Mouse (Mus musculus) effector memory CD4-positive, alpha-beta T cell, adult 5 months (primary cell): ENCODE data around the gene Hat1. TPM values are rescaled to one million over a fixed set of nuclear protein-coding genes. Genes with fewer than 3 reads are reported as not detected.

Source experiments
- polyA plus RNA-seq: library from polyadenylated mRNA; unstranded; fragments of 100-300 nt; shearing (Covaris generic); gene quantifications from one replicate; pipeline ENCODE4 v1.2.1, GENCODE M21; 2017

The Hat1 gene
- polyA plus RNA-seq = 57.0 TPM

DNA sequence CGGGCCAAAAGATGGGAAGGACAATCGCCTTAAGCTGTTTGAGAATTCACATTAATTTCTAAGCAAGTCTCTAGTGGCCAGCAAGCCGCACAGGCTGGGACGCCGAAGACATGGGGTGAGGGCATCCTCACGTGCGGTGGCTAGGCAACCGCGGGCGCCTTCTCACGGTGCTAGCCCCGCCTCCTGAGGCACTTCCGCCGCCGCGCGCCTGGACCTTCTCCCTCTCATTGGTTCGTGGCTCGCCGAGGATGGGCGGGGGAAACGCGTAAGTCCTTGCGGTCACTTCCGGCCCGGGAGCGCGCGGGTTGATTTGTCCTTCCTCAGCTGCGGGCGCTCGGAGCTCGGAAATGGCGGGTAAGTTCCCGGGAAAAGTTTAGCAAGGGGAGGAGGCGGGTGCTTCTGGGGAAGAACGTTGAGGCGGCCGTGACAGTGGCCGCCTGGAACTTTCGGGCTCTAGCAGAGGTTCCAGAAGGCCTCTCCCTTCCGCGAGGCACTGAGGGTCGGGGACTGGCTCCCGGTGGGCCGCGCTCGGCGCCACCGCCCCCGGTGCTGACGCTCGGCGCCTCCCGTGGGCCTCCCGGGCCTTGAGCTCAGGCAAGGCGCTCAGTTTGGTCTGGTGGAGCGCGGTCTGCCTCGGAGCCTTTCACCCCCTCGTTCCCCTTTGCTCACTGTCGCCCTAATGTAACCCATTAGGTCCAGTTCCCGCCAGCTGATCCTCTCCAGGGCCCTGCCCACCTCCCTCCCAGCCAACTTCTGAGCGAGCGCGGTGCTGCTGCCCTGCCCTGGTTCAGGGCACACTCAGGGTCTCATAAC, at the start of gene Hat1:
Gene Hat1, plus strand, starts transcription at position 8 of the 813 bp plus-strand sequence.

DNA sequence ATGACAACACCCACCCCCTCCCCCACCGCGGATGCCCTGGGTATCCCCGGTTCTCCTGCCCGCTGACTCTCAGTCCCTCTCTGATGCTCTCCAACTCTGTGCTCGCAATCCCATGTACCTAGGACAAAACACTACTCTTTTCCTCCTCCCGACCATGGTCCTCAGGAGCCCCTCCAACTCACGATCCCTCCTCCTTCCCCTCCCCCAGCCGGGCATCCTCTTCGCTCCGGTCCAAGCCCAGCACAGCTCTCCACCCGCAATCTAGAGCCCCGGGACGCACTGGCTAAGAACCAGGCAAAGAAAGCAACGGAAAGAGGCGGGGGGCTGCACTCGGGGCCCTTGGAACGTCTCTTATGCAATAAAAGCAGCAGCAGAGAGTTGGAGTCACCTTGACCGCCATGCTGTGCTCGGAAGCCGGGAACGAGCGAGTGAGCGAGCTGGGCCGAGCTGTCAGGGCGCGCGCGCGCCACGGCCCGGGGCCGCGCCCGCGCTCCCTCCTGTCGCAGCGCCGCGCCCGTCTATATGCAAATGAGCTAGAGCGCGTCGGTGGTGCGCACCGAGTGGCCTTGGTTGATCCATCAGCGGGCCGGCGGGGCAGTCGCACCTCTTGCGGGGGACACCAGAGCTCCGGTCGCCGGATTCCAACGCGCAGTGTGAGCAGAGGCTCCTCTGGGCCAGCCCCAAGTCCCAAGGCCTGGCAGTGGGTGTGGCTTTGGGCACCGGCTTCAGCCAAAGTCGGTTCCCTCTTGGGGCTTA, 21.5 kb upstream of the Hat1 start, which contains the start of gene Slc25a12:
Gene Slc25a12, minus strand, starts transcription at position 625 of the 756 bp plus-strand sequence.

GRCm38 (mm10) chr2:71453161-71453916, 64.6 kb downstream of the Hat1 start, which contains the start of gene Metap1d:
Metap1d (plus strand) TSS chr2:71453276.

Other genes starting within 250 kb of the Hat1 start
- 32.8 TPM for gene Dync1i2, start 177.3 kb upstream of the Hat1 start, polyA plus RNA-seq
- gene Slc25a12, start 21.2 kb upstream of the Hat1 start, polyA plus RNA-seq = 63.2 TPM
- 43.2 TPM for gene Metap1d, start 64.3 kb downstream of the Hat1 start, polyA plus RNA-seq
- not detected for gene Dlx1, start 139.2 kb downstream of the Hat1 start, polyA plus RNA-seq
- not detected for gene Dlx2, start 157.8 kb downstream of the Hat1 start, polyA plus RNA-seq